Mouse (Mus musculus) liver, embryonic 12.5 days (tissue): ENCODE measurements around the gene Egr4. TPM values are rescaled to one million over a fixed set of nuclear protein-coding genes. Genes with fewer than 3 reads are reported as not detected.

Source experiments
- ATAC-seq: fragments of 200-750 bp; cut with Nextera tagmentation; 2 replicates; pipeline ENCODE4 v1.8.0; 2017; ENCODE audit warnings: moderate number of reproducible peaks, mild to moderate bottlenecking, moderate library complexity
- H3K27ac ChIP-seq: fragments of 300-500 bp; sonication (generic); 2 replicates; pipeline ENCODE4 v1.5.1; 2016; ENCODE audit warnings: mild to moderate bottlenecking
- H3K27me3 ChIP-seq: fragments of 300-500 bp; sonication (generic); replicated peaks from 2 replicates; pipeline ENCODE4 v1.6.1; 2016; ENCODE audit warnings: mild to moderate bottlenecking, moderate library complexity
- H3K36me3 ChIP-seq: fragments of 300-500 bp; sonication (generic); 2 replicates; pipeline ENCODE4 v1.6.1; 2016; ENCODE audit warnings: mild to moderate bottlenecking, moderate library complexity
- H3K4me1 ChIP-seq: fragments of 300-500 bp; sonication (generic); 2 replicates; pipeline ENCODE4 v1.6.1; 2016
- H3K4me2 ChIP-seq: fragments of 300-500 bp; sonication (generic); 2 replicates; pipeline ENCODE4 v1.6.1; 2016; ENCODE audit warnings: mild to moderate bottlenecking, moderate library complexity
- H3K4me3 ChIP-seq: fragments of 300-500 bp; sonication (generic); 2 replicates; pipeline ENCODE4 v1.5.1; 2016; ENCODE audit warnings: mild to moderate bottlenecking, moderate library complexity
- H3K9ac ChIP-seq: fragments of 300-500 bp; sonication (generic); 2 replicates; pipeline ENCODE4 v1.6.1; 2016; ENCODE audit warnings: mild to moderate bottlenecking, moderate library complexity
- H3K9me3 ChIP-seq: fragments of 300-500 bp; sonication (generic); replicated peaks from 2 replicates; pipeline ENCODE4 v1.6.1; 2016; ENCODE audit warnings: mild to moderate bottlenecking, moderate library complexity
- WGBS: fragments of 180-500 bp; shearing (Covaris S2); methylation state at CpG from one replicate; pipeline ENCODE4 v1.1.7; 2016; ENCODE audit not compliant: insufficient replicate concordance; 5-methylcytosine and 5-hydroxymethylcytosine counted together
- polyA plus RNA-seq: library from polyadenylated mRNA; unstranded; fragments of >200 nt; fragmentation: Nextera tagmentation; extraction: Ambion mirVana; gene quantifications from 2 replicates; pipeline ENCODE4 v1.2.1, GENCODE M21; 2016

Egr4 gene
- polyA plus RNA-seq, result not detected in 2 replicates

GRCm38 (mm10) chr6:85513531-85513910 is at the start of gene Egr4:
TSS of gene Egr4 (minus strand) at chr6:85513589.
- ATAC-seq, result no peak
- Histone ChIP-seq H3K4me1 (peaks cover 23% of the 10 kb centered on the region), H3K4me3 (peak within 1 kb of the TSS; percentile 40), H3K9me3 (no peaks in the 10 kb centered on the region), H3K36me3 (no peaks in the 10 kb centered on the region), H3K27ac (no peak within 1 kb of the TSS), H3K4me2 (peak within 1 kb of the TSS; percentile 66), H3K27me3 (peaks cover 98% of the 10 kb centered on the region), H3K9ac (no peak within 1 kb of the TSS)
- 2% methylated on average over 35 of the region's 38 CpGs for WGBS

- Histone ChIP-seq H3K27me3 (no peaks in the 10 kb centered on the region), H3K36me3 (no peaks in the 10 kb centered on the region), H3K4me2 (no peak overlapping the region), H3K9me3 (no peaks in the 10 kb centered on the region), H3K4me1 (no peaks in the 10 kb centered on the region), H3K27ac (no peak overlapping the region), H3K9ac (no peak overlapping the region), H3K4me3 (no peak overlapping the region)
- ATAC-seq, result no peak
- 21% methylated on average over 1 of the region's 1 CpGs for WGBS
These were observed 49.0 kb upstream of the Egr4 start for GRCm38 (mm10) chr6:85562374-85562773.

- 59% methylated on average over 5 of the region's 5 CpGs for WGBS
These were observed 34.3 kb upstream of the Egr4 start for GRCm38 (mm10) chr6:85547642-85548041.

GRCm38 (mm10) chr6:85544251-85544881 is 31.0 kb upstream of the Egr4 start:
- Histone ChIP-seq H3K4me3 (no peak overlapping the region), H3K4me2 (no peak overlapping the region), H3K27ac (no peak overlapping the region), H3K9ac (no peak overlapping the region), H3K4me1 (no peaks in the 10 kb centered on the region), H3K9me3 (no peaks in the 10 kb centered on the region), H3K36me3 (no peaks in the 10 kb centered on the region), H3K27me3 (no peaks in the 10 kb centered on the region)
- ATAC-seq, result no peak
- WGBS, result 71% methylated on average over 13 of the region's 13 CpGs

More at GRCm38 (mm10) chr6:85547642-85548041, 34.3 kb upstream of the Egr4 start:
- Histone ChIP-seq H3K27ac (no peak overlapping the region), H3K36me3 (no peaks in the 10 kb centered on the region), H3K4me2 (no peak overlapping the region), H3K4me3 (no peak overlapping the region), H3K4me1 (no peaks in the 10 kb centered on the region), H3K9me3 (no peaks in the 10 kb centered on the region), H3K27me3 (no peaks in the 10 kb centered on the region), H3K9ac (no peak overlapping the region)
- no peak for ATAC-seq

- Histone ChIP-seq H3K4me1 (no peaks in the 10 kb centered on the region), H3K27me3 (no peaks in the 10 kb centered on the region), H3K4me2 (no peak overlapping the region), H3K4me3 (no peak overlapping the region), H3K9ac (no peak overlapping the region), H3K9me3 (no peaks in the 10 kb centered on the region), H3K36me3 (no peaks in the 10 kb centered on the region), H3K27ac (no peak overlapping the region)
- WGBS, result 50% methylated on average over 10 of the region's 10 CpGs
- no peak for ATAC-seq
These were observed 30.2 kb upstream of the Egr4 start for GRCm38 (mm10) chr6:85543351-85544175.

GRCm38 (mm10) chr6:85522825-85523224 is 9.4 kb upstream of the Egr4 start:
- H3K9me3 ChIP-seq, result no peaks in the 10 kb centered on the region
- no peaks in the 10 kb centered on the region for H3K36me3 ChIP-seq
- no peak overlapping the region for H3K9ac ChIP-seq
- peaks cover 10% of the 10 kb centered on the region for H3K27me3 ChIP-seq
- no peak for ATAC-seq
- no peak overlapping the region for H3K4me3 ChIP-seq
- no peak overlapping the region for H3K4me2 ChIP-seq
- H3K4me1 ChIP-seq, result no peaks in the 10 kb centered on the region
- no peak overlapping the region for H3K27ac ChIP-seq
- 46% methylated on average over 2 of the region's 2 CpGs for WGBS

GRCm38 (mm10) chr6:85522026-85522425 is 8.6 kb upstream of the Egr4 start:
- no peaks in the 10 kb centered on the region for H3K4me1 ChIP-seq
- no peaks in the 10 kb centered on the region for H3K9me3 ChIP-seq
- H3K36me3 ChIP-seq, result no peaks in the 10 kb centered on the region
- H3K4me3 ChIP-seq, result no peak overlapping the region
- H3K9ac ChIP-seq, result no peak overlapping the region
- 67% methylated on average over 5 of the region's 5 CpGs for WGBS
- peaks cover 16% of the 10 kb centered on the region for H3K27me3 ChIP-seq
- no peak overlapping the region for H3K4me2 ChIP-seq
- ATAC-seq, result no peak
- no peak overlapping the region for H3K27ac ChIP-seq

- Histone ChIP-seq H3K9me3 (no peaks in the 10 kb centered on the region), H3K4me3 (no peak overlapping the region), H3K9ac (no peak overlapping the region), H3K36me3 (no peaks in the 10 kb centered on the region), H3K27me3 (peaks cover 55% of the 10 kb centered on the region), H3K4me1 (peaks cover 5% of the 10 kb centered on the region; the same call in 1 of the 2 replicates), H3K27ac (no peak overlapping the region), H3K4me2 (no peak overlapping the region)
- 48% methylated on average over 5 of the region's 5 CpGs for WGBS
- no peak for ATAC-seq
These were observed 4.8 kb upstream of the Egr4 start for GRCm38 (mm10) chr6:85518091-85518693.

GRCm38 (mm10) chr6:85515941-85516340 is 2.6 kb upstream of the Egr4 start:
- Histone ChIP-seq H3K4me2 (no peak overlapping the region), H3K27me3 (peaks cover 77% of the 10 kb centered on the region), H3K36me3 (no peaks in the 10 kb centered on the region), H3K27ac (no peak overlapping the region), H3K9ac (no peak overlapping the region), H3K4me1 (peaks cover 23% of the 10 kb centered on the region), H3K4me3 (no peak overlapping the region), H3K9me3 (no peaks in the 10 kb centered on the region)
- 70% methylated on average over 4 of the region's 4 CpGs for WGBS
- ATAC-seq, result no peak

GRCm38 (mm10) chr6:85512577-85513530 is 535 bp downstream of the Egr4 start:
- no peaks in the 10 kb centered on the region for H3K9me3 ChIP-seq
- peak overlapping the region; percentile 66 for H3K4me2 ChIP-seq
- H3K27ac ChIP-seq, result no peak overlapping the region
- ATAC-seq, result no peak
- peak overlapping the region; percentile 40 for H3K4me3 ChIP-seq
- 3% methylated on average over 79 of the region's 90 CpGs for WGBS
- H3K27me3 ChIP-seq, result peaks cover 97% of the 10 kb centered on the region
- no peaks in the 10 kb centered on the region for H3K36me3 ChIP-seq
- H3K4me1 ChIP-seq, result peaks cover 23% of the 10 kb centered on the region
- no peak overlapping the region for H3K9ac ChIP-seq

- 3% methylated on average over 34 of the region's 36 CpGs for WGBS
- H3K4me1 ChIP-seq, result peaks cover 23% of the 10 kb centered on the region
- H3K4me3 ChIP-seq, result peak overlapping the region; percentile 32
These were observed 1.3 kb downstream of the Egr4 start for GRCm38 (mm10) chr6:85512056-85512440.

More at GRCm38 (mm10) chr6:85512056-85512440, 1.3 kb downstream of the Egr4 start:
- Histone ChIP-seq H3K4me2 (peak overlapping the region; percentile 66), H3K27me3 (peaks cover 92% of the 10 kb centered on the region), H3K9ac (no peak overlapping the region), H3K27ac (no peak overlapping the region), H3K36me3 (no peaks in the 10 kb centered on the region), H3K9me3 (no peaks in the 10 kb centered on the region)
- ATAC-seq, result no peak
